Mouse (Mus musculus) liver, adult (tissue): ENCODE results near the gene Oser1.

Experiments used
- GATA4 ChIP-seq: IDR thresholded peaks from 2 replicates; pipeline ENCODE4 v1.6.1; 2014; ENCODE audit warnings: mild to moderate bottlenecking, low read length; ENCODE audit not compliant: insufficient replicate concordance

Oser1 gene

GRCm38 (mm10) chr2:163453378-163453777 is 28.9 kb upstream of the Oser1 start:
- no peak for TF ChIP-seq GATA4

GRCm38 (mm10) chr2:163452738-163453137 is 28.2 kb upstream of the Oser1 start:
- no peak for TF ChIP-seq GATA4

DNA sequence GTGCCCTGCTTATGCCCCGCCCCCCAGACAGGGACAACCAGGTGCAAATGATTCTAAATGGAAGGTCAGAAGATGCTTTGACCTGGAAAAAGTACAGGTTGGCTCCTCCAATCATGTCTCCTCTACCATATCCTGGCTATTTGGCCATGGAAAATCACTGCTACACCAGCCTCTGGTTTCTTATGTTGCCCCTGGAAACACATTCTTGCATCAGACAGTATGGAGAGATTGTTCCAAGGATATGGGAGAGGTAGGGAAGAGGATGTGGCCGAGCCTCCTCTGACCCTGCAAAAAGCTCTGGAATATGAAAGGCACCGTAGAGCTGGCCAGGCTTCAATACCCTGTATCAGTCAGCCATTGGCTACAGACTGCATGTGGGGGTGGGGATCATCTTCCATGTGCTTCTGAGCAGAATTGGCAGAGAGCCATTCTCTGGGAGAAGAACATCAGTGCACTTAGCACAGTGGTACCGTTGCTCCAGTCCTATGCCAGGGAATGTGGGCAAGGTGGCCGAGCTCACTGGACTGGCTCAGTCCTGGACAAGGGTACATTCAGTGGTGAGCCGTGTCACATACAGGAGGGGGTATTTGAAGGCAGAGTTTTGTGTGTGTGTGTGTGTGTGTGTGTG is 26.3 kb upstream of the Oser1 start:
- TF ChIP-seq GATA4: no peak

- no peak for TF ChIP-seq GATA4
Observed at GRCm38 (mm10) chr2:163449276-163449675, 24.8 kb upstream of the Oser1 start.

GRCm38 (mm10) chr2:163447375-163447774 is 22.9 kb upstream of the Oser1 start:
- no peak for TF ChIP-seq GATA4

DNA sequence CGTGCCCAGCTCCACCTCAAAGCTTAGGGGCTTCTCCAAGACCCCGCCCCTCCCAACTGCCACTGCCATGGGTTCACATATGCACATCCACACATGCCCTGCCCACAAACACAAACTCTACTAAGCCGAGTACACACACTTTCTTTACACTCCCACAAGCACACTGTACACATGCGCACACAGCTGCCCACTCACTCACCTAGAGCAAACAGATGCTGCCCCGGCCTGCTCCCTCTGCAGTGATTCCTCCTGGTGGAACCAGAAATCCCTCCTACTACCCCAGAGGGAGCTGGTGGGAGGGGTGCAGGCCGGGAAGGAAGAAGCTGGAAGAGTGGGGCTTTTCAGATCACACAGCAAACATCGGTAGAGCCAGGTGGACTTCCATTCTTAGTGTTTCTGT is 19.5 kb upstream of the Oser1 start:
- no peak for TF ChIP-seq GATA4

GRCm38 (mm10) chr2:163443543-163443942 is 19.0 kb upstream of the Oser1 start:
- TF ChIP-seq GATA4: no peak

- TF ChIP-seq GATA4: no peak
Observed at GRCm38 (mm10) chr2:163439488-163439887, 15.0 kb upstream of the Oser1 start.

DNA sequence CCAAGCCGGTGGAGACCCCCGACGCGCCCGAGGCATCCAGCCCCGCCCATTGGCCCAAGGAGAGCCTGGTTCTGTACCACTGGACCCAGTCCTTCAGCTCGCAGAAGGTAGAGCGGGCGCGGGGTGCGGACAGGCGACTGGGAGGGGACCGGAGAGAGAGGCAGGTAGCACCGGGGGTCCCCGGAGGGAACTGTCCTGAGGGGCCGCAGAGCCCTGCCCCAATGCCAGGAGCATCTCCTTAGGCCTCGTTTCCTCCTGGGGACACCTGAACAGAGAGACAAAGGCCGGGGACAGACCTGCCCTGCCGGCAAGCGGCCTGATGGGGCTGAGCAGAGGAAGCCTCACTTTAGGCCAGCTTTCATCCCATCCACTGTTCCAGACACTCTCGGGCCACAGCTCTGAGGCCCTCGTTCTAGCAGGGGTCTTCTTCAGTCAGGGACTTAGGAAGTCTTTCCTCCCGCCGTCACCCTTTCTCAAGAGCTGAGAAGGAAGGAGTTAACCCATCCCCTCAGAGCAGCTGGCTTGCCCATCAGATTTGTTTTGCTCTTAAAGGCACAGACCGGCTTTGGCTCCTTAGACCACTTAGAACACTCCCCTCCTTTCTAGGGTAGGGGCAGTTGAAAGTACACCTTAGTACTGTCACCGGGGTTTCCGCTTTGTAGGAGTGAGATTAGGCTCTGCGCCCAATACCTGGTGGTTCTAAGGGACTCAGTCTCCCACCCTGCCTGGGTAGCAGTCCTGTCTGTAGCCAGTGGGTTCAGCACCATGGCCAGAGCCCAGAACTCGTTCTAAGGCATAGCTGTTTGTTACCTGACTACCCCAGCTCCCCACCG is 14.3 kb upstream of the Oser1 start:
- TF ChIP-seq GATA4: no peak

DNA sequence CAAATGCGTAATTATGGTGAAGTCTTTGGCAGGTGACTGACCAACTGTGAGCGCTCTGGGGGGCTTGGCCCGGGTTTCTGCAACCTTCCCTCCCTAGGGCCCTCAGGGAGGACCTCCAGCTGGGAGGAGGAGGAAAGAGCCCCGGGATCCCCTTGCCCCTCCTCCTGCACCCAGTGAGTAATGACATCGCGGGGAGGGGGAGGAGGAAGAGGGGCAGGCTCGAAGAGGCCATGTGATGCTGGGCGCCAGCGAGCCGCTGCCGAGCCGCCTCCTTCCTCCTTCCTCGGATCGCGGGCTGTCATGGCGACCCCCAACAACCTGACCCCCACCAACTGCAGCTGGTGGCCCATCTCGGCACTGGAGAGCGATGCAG is 13.7 kb upstream of the Oser1 start, which contains the start of gene Gdap1l1:
Gene Gdap1l1 (plus strand): TSS at position 231 of the 373 bp plus-strand sequence.
- TF ChIP-seq GATA4: no peak

- TF ChIP-seq GATA4: no peak
Observed at GRCm38 (mm10) chr2:163437800-163438199, 13.3 kb upstream of the Oser1 start.

GRCm38 (mm10) chr2:163433971-163434370 is 9.5 kb upstream of the Oser1 start:
- no peak for TF ChIP-seq GATA4

DNA sequence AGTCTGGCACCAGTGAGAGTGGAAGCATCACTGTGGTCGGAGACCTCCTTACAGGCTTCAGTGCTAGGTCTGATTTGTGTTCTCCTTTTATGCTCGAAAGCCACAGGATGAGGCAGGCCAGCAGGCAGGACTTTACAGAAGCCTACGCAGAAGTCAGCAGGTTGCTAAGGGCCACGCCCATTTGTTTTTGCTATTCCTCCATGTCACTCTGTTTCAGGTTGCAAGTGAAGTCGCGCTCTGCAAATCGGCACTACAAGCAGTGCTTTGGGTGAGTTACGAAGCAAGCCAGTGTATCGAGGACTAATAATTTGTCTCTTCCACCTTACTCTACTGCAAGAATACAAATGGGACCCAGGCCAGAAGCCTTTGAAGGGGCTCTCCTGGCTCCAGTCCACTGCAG is 6.8 kb upstream of the Oser1 start:
- TF ChIP-seq GATA4: no peak

DNA sequence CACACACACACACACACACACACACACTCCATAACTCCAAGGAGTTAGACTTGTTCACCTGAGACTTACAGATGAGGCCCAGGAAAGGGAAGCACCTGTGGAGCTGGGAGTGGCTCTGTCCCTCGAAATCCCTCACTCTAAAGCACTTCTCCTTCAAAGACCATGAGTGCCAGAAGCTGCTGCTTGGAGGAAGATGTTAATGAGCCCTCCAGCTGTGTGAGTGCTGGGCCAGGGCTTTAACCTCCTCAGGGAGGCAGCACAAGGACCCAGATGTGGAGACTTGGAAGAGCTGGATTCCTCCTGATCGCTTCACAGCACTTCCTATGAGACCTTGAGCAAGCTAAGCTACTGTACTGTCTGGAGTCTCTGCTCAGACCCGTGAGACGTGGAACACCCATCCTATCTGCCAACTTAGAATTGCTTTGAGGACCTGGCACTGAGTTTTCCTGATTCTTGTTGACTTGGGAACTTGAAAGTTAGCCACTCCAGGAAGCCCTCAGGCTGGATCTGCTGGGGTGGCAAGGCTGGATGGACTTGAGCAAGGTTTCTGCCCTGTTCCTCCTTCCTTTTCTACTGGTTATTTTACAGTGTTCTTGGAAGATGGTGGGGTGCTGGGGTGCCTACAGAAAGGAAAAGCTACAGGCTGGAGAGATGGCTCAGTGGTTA is 4.0 kb upstream of the Oser1 start:
- no peak for TF ChIP-seq GATA4

DNA sequence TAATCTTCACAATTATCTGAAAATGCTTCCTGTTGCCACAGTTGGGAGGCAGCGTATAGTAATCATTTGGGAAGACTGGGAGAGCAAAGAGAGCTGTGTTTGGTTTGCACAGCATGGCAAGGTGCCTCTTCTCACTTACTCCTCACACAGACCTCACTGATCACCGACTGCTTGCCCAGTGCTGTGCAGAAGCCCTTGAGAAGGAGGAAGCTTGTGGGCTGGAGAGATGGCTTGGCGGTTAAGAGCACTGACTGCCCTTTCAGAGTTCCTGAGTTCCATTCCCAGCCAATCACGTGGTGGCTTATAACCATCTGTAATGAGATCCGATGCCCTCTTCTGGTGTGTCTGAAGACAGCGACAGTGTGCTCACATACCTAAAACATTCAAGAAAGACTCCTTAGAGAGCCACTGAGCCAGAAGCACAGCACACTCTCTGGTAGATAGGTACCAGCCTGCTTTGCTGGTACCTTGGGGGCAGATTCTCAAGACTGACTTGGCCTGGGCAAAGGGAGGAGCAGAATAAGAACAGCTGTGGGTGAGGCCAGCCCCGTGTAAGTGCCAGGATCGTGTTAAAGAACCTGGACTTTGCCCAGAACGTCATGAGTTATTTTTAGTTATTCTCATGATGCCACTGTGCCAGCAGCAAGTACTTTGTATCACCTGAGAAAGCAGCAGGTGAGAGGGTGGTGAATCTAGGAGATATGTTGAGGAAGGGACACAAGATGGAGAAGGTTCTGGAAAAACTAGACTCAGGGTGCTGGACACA is 1.4 kb downstream of the Oser1 start:
- no peak for TF ChIP-seq GATA4

DNA sequence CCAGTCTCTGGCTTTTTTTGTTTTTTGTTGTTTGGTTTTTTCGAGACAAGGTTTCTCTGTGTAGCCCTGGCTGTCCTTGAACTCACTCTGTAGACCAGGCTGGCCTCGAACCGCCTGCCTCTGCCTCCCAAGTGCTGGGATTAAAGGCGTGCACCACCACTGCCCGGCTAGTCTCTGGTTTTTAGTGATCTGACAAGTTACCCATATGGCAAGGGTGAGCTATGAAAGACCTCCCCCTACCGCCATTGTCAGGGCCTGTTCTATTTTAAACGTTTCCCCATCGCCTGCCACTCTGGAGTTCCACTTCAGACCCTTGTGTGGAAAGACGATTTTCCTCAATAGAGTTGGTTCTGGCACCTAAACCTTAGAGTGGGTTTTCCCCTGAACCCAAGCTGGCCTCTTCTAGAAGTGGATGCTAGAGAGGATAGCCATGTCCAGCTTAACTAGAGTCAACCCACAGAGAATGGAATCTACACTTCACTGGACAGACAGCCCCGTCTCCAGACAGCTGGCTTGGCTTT is 4.1 kb downstream of the Oser1 start:
- no peak for TF ChIP-seq GATA4
